In genomic region chr13:70233896-70234799, GRCm38 (mm10) we compare ENCODE assay signal across 8 mouse cellular contexts.
A peak's percentile ranks its signal among the peaks of the same experiment; 100 is the strongest.
DNase-seq lines count a peak whose midpoint lies in the region; ATAC-seq and TF ChIP-seq lines count a peak whose summit lies in the region.

No protein-coding gene starts in this region.

- no peaks in the 10 kb centered on the region for H3K27me3 ChIP-seq in C2C12 (ENCODE audit: control insufficient read depth, insufficient read depth, insufficient read length)
- H3K27me3 ChIP-seq in embryonic facial prominence, embryonic 13.5 days: peaks cover 21% of the 10 kb centered on the region
- H3K27me3 ChIP-seq in heart, embryonic 14.5 days (ENCODE audit: control insufficient read depth, insufficient read depth, low read length): no peaks in the 10 kb centered on the region
- H3K27me3 ChIP-seq in kidney, postnatal 0 days (ENCODE audit: insufficient read depth, low read length): no peaks in the 10 kb centered on the region
- no peaks in the 10 kb centered on the region for H3K27me3 ChIP-seq in neural tube, embryonic 13.5 days

- no peaks in the 10 kb centered on the region for H3K9me3 ChIP-seq in embryonic facial prominence, embryonic 13.5 days
- H3K9me3 ChIP-seq in heart, embryonic 14.5 days (ENCODE audit: control insufficient read depth, low read length): no peaks in the 10 kb centered on the region
- H3K9me3 ChIP-seq in kidney, postnatal 0 days (replicated peaks; ENCODE audit: low read length): no peaks in the 10 kb centered on the region
- no peaks in the 10 kb centered on the region for H3K9me3 ChIP-seq in neural tube, embryonic 13.5 days

- peak overlapping the region; percentile 46 for H3K4me2 ChIP-seq in embryonic facial prominence, embryonic 13.5 days
- H3K4me2 ChIP-seq in heart, embryonic 14.5 days (ENCODE audit: low read length): peak overlapping the region; percentile 45; the same call in 1 of the 2 replicates
- H3K4me2 ChIP-seq in kidney, postnatal 0 days (ENCODE audit: low read length): peak overlapping the region; percentile 44
- H3K4me2 ChIP-seq in neural tube, embryonic 13.5 days: peak overlapping the region; percentile 35

- H3K4me1 ChIP-seq in embryonic facial prominence, embryonic 13.5 days: no peaks in the 10 kb centered on the region
- no peaks in the 10 kb centered on the region for H3K4me1 ChIP-seq in heart, embryonic 14.5 days (ENCODE audit: control insufficient read depth in 2 of 2, insufficient read depth in 2 of 2, low read length in 2 of 2)
- H3K4me1 ChIP-seq in kidney, postnatal 0 days (replicated peaks; ENCODE audit: insufficient read depth, low read length): no peaks in the 10 kb centered on the region
- H3K4me1 ChIP-seq in neural tube, embryonic 13.5 days (replicated peaks): peaks cover 14% of the 10 kb centered on the region

- no peak overlapping the region for H3K27ac ChIP-seq in embryonic facial prominence, embryonic 13.5 days
- no peak overlapping the region for H3K27ac ChIP-seq in heart, embryonic 14.5 days (replicated peaks in 1 of 2; ENCODE audit: control insufficient read depth in 1 of 2, insufficient read depth in 1 of 2, low read depth in 2 of 2, low read length in 2 of 2)
- no peak overlapping the region for H3K27ac ChIP-seq in kidney, postnatal 0 days
- H3K27ac ChIP-seq in neural tube, embryonic 13.5 days (replicated peaks): no peak overlapping the region

- H3K79me3 ChIP-seq in C2C12 (ENCODE audit: low read depth): no peaks in the 10 kb centered on the region

- no peak overlapping the region; the same call in 1 of the 2 replicates for H3K9ac ChIP-seq in embryonic facial prominence, embryonic 13.5 days
- 0 out of 2 replicates have a peak overlapping the region, but pooled peaks have one; percentile 41 for H3K9ac ChIP-seq in heart, embryonic 14.5 days (ENCODE audit: low read length)
- no peak overlapping the region for H3K9ac ChIP-seq in kidney, postnatal 0 days (ENCODE audit: low read depth, low read length)
- H3K9ac ChIP-seq in neural tube, embryonic 13.5 days: no peak overlapping the region

- H3K4me3 ChIP-seq in C2C12 (ENCODE audit: insufficient read depth, poor library complexity, severe bottlenecking): no peak overlapping the region
- no peak overlapping the region for H3K4me3 ChIP-seq in embryonic facial prominence, embryonic 13.5 days
- H3K4me3 ChIP-seq in heart, embryonic 14.5 days (ENCODE audit: control insufficient read depth in 1 of 2, insufficient read depth in 1 of 2, low read depth in 1 of 2, low read length in 2 of 2): no peak overlapping the region
- H3K4me3 ChIP-seq in kidney, postnatal 0 days (replicated peaks; ENCODE audit: low read depth, low read length): no peak overlapping the region
- H3K4me3 ChIP-seq in neural tube, embryonic 13.5 days: no peak overlapping the region

- ATAC-seq in embryonic facial prominence, embryonic 13.5 days (ENCODE audit: insufficient number of reproducible peaks, insufficient read depth, low FRiP score, low TSS enrichment, low read depth): peak; percentile 60; the same call in 1 of the 2 replicates
- no peak for ATAC-seq in heart, embryonic 14.5 days (ENCODE audit: insufficient number of reproducible peaks, insufficient read depth, low FRiP score, low read depth)
- ATAC-seq in kidney, postnatal 0 days (replicated peaks; ENCODE audit: low FRiP score, low read depth): peak; percentile 80; the same call in 1 of the 2 replicates
- peak; percentile 91 for ATAC-seq in neural tube, embryonic 13.5 days (ENCODE audit: low read depth)

- WGBS in embryonic facial prominence, embryonic 13.5 days: 30% methylated on average over 22 of the region's 22 CpGs
- WGBS in heart, embryonic 14.5 days: 35% methylated on average over 22 of the region's 22 CpGs
- 35% methylated on average over 22 of the region's 22 CpGs for WGBS in kidney, postnatal 0 days
- 26% methylated on average over 22 of the region's 22 CpGs for WGBS in neural tube, embryonic 13.5 days

- no peak overlapping the region for H3ac ChIP-seq in C2C12 (ENCODE audit: control insufficient read depth, insufficient read length, low read depth)

- DNase-seq in adrenal gland, postnatal 36 days: peak; percentile 87
- DNase-seq in kidney, postnatal 0 days (ENCODE audit: low spot score): peak; percentile 74
- peak; percentile 62 for DNase-seq in liver
- DNase-seq in urinary bladder, postnatal 36 days (ENCODE audit: low spot score in 2 of 2): peak; percentile 34 to 42

- H3K36me3 ChIP-seq in C2C12 (ENCODE audit: control insufficient read depth, insufficient read depth): no peaks in the 10 kb centered on the region
- no peaks in the 10 kb centered on the region for H3K36me3 ChIP-seq in embryonic facial prominence, embryonic 13.5 days
- H3K36me3 ChIP-seq in heart, embryonic 14.5 days (ENCODE audit: control insufficient read depth, insufficient read depth, low read length): no peaks in the 10 kb centered on the region
- no peaks in the 10 kb centered on the region for H3K36me3 ChIP-seq in kidney, postnatal 0 days (ENCODE audit: insufficient read depth, low read length)
- H3K36me3 ChIP-seq in neural tube, embryonic 13.5 days: no peaks in the 10 kb centered on the region

- TF ChIP-seq CTCF in C2C12 (IDR thresholded peaks at IDR 0.05; ENCODE audit: control insufficient read depth, insufficient read depth, insufficient read length): peak; percentile 58
- TF ChIP-seq CTCF in kidney, postnatal 0 days (IDR thresholded peaks at IDR 0.05; ENCODE audit: low read depth): peak; percentile 89

- no peaks in the 10 kb centered on the region for H3K79me2 ChIP-seq in C2C12 (ENCODE audit: control insufficient read depth, insufficient read depth)

TF ChIP-seq in C2C12, 6 proteins besides CTCF, POLR2A, EP300 and RAD21:
- TF ChIP-seq FOSL1 (IDR thresholded peaks at IDR 0.05; ENCODE audit: insufficient read depth, low read length, poor library complexity, severe bottlenecking): no peak
- no peak for TF ChIP-seq MYOD1 (IDR thresholded peaks at IDR 0.05; ENCODE audit: control insufficient read depth, insufficient read length, low read depth)
- no peak for TF ChIP-seq MYOG (IDR thresholded peaks at IDR 0.05; ENCODE audit: control insufficient read depth, extremely low read depth, insufficient read length)
- TF ChIP-seq CEBPB (IDR thresholded peaks at IDR 0.05; ENCODE audit: low read depth): no peak
- no peak for TF ChIP-seq USF1 (IDR thresholded peaks at IDR 0.05; ENCODE audit: low read depth)
- TF ChIP-seq MAX (IDR thresholded peaks at IDR 0.05): no peak
